Mouse (Mus musculus) thymus, postnatal 36 days (tissue): ENCODE data around the gene Cutc.
A peak's percentile ranks its signal among the peaks of the same experiment; 100 is the strongest.

Source experiments
- DNase-seq, 2 experiments: peaks; one replicate each; pipeline ENCODE4 v3.0.0; 2022; ENCODE audit warnings: mixed read lengths in 2 of 2

Cutc gene

GRCm38 (mm10) chr19:43752489-43753225 is at the start of gene Cutc, which contains the start of gene Cox15:
Gene Cutc (plus strand): TSS chr19:43752996.
Gene Cox15 (minus strand): TSS chr19:43753000.
- peak; percentile 98 to 99 for DNase-seq

GRCm38 (mm10) chr19:43704211-43704610 is 48.6 kb upstream of the Cutc start:
- DNase-seq: no peak

- no peak for DNase-seq
Observed at GRCm38 (mm10) chr19:43704787-43705497, 47.9 kb upstream of the Cutc start.

DNA sequence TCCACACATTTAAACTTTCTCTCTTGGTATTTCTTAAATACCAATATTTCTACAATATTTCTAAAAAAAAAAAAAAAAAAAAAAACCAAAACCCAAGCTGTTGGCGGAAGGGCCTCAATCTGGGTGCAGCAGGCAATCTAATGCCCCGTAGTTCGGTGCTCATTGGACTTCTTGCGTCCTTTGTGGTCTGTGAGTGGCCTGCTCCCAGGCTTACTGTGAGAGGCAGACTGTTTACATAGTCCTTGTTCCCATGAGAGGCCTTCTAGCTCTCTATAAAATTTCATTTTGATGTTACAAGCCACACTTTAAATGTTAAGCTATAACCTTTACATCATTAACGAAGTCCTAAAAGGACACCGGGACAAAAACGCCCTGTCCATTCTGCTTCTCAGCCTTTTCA is 44.6 kb upstream of the Cutc start:
- DNase-seq: no peak

DNA sequence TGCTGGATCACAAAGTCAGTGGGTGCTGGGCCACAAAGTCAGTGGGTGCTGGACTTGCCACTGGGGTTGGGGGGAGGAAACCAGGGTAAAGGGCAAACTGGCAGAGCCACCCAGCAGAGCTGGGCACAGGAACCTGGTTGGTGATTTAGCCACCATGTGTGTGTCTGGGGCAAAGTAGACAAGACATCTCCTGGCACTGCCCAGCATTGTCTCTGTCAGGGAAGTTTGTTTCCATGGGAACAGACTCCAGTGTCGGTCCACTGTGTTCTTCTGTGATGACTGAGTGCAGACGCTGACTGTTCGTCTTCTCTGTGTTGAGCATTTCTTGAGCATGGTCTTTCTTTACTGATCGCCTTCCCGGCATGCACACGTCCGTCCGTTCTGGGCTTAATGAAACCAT is 43.5 kb upstream of the Cutc start:
- DNase-seq: no peak

DNA sequence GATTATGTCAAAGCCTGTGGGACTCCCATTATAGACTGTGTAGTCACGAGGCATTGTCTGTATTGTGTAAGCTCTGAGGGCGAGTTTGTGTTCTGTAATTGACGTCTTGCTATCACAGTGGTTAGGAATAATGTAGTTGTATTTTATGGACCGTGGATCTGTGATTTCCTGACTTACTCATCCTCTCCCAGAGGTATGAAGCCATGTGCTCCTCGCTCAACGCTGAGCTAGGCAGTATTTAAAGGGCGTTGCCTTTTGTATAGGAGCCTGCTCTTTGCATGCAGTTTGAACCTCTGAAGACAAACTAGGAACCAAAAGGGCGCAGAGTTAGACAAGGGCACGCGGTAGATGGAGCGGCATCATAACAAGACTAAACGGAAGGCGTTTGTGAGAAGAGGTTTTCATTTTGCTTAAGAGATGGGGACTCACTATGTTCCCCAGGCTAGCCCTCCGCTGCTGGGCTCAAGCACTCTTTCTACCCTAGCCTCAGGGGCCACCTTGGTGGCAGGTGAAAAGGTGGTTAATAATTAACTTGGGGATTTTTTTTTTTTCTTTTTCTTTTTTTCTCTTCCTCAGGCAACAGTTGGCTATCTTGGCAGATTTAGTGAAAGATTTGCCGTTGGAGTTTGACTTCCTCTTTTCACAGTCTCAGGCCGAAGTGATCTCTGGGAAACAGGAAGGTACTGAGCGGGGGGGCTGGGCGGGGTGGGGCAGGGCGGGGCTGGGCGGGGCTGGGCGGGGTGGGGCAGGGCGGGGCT is 41.5 kb upstream of the Cutc start:
- peak; percentile 37 to 46 for DNase-seq

GRCm38 (mm10) chr19:43711971-43712370 is 40.8 kb upstream of the Cutc start:
- DNase-seq: peak in 1 of 2 experiments; percentile 20

DNA sequence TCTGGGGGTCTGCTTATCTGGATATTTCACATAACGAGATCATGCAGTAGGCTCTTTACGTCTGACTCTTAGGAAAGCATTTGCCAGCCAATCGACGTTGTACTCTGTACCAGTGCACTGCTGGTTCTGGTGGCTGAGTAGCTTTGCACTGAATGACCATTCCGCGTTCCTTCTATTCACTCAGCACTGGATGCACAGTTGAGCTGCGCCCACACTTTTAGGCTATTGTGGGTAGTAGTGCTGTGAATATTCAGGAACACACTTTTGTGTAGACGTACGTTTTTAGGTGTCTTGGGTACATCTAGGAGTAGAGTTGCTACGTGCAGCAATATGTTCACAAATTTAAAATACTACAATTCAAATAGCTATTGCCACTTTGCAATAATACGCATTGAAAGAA is 32.7 kb upstream of the Cutc start:
- DNase-seq: no peak

DNA sequence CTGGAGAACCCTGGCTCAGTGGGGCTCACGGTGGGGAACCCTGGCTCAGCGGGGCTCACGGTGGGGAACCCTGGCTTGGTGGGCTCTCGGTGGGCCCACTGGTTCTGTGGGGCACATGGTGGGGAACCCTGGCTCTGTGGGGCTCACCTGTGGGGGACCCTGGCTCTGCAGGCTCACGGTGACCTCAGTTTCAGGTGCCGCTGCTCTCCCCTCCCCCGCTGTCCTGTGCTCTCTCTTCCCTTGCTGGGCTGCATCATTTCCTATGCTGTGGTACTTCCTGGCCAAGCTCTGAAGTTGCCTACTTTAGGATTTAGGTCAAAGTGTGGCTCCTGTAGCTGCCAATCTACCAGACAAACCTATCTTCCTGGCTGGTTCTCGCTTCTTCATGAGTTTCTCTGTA is 29.9 kb upstream of the Cutc start:
- peak; percentile 72 to 80 for DNase-seq

DNA sequence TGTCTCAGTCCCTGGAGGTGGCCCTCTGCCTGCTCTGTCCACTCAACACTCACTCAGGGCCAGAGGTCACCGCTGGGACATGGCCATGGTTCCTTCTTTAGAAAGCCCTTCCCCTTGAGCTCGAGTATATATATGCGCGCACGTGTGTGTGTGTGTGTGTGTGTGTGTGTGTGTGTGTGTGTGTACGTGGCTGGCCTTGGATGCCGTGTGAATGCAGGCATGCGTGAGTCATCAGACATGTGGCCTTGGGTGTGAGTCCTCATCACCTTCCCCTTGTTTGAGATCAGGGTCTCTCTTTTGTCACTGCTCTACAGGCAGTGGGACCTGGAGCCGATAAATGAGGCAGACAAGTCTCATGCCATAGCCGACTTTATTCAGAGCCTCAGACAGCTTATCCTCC is 29.3 kb upstream of the Cutc start:
- no peak for DNase-seq

- DNase-seq: no peak
Observed at GRCm38 (mm10) chr19:43724194-43724593, 28.6 kb upstream of the Cutc start.

GRCm38 (mm10) chr19:43724821-43725220 is 28.0 kb upstream of the Cutc start:
- no peak for DNase-seq

DNA sequence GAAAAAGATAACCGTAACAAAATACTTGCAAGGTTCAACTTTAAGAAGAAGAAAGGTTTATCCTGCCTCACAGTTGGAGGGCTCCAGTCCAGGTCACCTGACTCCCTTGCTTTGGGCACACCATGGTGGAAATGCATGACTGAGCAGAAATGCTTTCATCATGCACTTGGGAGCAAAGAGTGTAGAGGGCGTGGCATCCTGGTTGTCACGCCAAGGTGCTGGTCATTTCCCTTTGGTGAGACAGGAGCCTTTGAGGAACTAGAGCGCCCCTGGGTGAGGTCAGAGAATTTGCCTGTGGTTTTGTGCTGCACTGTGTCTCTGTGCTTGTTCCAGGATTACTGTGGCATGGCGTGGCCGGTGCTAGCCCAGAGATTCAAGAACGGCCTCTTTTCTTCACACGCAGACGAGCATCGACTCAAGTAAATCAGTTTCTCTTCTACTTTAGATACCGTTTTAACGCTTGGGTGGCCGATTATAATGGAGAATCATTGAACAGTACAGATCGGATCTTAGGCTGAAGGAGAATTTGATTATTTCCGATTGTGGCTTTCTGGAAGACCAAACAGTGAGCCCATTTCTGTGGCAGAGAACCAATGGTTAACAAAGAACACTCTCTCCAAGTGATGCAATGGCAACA is 26.2 kb upstream of the Cutc start:
- DNase-seq: no peak

GRCm38 (mm10) chr19:43729296-43730036 is 23.3 kb upstream of the Cutc start:
- DNase-seq: peak; percentile 42 to 63

DNA sequence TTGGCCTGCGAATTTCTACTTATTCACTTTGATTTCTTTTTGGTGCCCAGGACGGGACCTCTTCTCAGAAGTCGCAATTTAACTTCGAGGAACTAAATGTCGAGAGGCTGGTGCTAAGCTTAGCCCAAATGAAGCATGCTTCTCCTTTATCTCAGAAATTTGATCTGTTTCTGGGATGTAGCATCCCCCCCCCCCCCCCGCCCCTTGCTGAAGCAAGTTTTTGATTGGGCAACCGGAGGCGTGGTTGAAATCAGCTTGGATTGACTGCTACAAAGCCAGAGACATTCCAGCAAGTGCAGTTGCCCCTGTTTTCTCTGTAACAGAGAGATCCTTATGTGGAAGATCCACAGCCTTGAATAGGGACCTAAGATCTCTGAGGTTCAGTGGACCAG is 22.8 kb upstream of the Cutc start:
- DNase-seq: no peak

DNA sequence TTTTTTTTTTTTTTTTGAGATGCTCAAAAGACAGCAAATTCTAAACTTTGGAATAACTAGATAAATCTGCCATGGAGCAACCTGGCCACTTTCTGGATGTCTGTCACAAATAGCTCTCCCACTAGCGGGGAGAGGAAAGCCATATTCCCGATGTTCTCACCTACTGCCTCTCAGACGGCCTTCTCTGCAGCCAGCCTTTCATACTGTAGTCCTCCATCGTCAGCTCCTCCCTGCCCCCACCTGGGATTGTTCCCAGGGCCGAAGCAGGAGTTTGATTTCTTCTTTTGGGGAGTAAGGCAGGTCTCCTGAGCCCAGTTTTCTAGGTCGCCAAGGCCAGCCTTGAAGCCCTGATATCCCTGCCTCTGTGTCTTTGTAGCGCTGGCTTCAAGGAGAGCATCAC is 21.6 kb upstream of the Cutc start:
- DNase-seq: no peak

DNA sequence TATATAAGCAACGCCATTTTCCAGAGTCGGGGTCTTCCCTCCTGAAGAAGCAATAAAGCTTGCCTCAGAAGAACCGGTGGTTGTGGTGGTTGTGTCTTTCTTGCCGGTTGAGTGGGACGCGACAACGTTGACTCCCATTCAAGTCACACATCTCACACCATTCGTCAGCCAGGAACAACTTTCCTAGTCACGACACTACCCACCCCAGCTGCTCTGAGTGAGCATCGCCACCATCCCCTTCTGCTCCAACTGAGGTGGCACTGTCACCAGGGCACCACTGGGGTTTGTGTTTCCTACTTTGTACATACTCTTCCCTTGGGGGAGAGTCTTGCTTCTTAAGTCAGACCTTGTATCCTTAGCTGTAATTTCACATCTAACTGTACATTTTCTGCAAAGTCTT is 14.4 kb upstream of the Cutc start:
- no peak for DNase-seq

GRCm38 (mm10) chr19:43743401-43743800 is 9.4 kb upstream of the Cutc start:
- no peak for DNase-seq

GRCm38 (mm10) chr19:43745740-43746139 is 7.1 kb upstream of the Cutc start:
- DNase-seq: no peak

DNA sequence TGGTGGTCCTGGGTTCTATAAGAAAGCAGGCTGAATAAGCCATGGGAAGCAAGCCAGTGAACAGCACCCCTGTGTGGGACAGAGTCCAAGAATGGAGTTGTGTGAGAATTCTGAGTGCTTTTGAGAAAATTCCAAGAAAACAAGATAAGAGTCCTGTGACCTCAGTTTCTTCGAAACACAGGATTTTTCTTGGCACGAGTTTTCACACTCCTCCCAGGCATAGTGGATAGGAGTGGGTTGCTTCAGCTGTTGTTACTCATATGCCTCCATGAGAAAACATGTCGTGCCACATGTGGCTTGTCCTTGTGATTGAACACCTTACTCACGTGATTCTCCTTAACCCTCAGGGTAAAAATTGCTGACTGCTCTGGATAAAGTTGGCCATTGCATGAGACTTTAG is 4.9 kb upstream of the Cutc start:
- DNase-seq: no peak

GRCm38 (mm10) chr19:43750008-43750407 is 2.8 kb upstream of the Cutc start:
- no peak for DNase-seq

DNA sequence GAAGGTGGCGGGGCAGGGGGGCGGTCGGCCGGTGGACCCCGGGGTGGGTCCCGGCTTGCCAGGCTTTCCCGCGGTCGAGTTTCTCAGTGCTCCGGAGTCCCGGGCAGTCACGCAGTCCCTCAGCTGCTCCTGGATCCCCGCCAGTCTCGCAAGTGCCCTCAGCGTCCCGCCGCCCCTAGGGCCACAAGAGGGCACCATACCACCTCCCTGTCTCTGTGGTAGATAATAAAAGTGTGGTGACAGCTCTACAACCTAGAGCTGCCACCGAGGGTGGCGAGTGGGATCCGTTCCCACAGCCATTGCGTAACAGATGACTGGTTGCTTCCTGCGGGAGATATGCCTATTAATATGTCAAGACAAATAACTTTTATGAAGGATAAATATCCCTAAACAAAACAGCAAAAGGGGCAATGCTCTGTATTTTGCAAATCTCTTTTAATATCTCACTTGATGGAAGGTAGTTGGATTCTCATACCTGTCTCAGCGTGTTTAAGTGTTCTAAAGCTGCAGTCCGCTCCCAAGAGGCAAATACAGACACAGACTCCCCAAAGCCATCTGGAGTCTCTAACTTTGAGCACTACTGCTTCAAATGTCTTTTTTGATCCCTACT is 535 bp downstream of the Cutc start:
- peak; percentile 91 for DNase-seq
